Mouse (Mus musculus): ENCODE measurements around the gene Agap1. TPM values are rescaled to one million over a fixed set of nuclear protein-coding genes. Genes with fewer than 3 reads are reported as not detected.

Agap1 gene
- polyA plus RNA-seq, 1 experiment = 31.6 TPM

GRCm38 (mm10) chr1:89689544-89690212 lies 235.1 kb downstream of the Agap1 start:
- H3K27me3 ChIP-seq (replicated peaks; ENCODE audit: control insufficient read depth, insufficient read depth, low read length) = no peaks in the 10 kb centered on the region
- TF ChIP-seq CTCF (conservative IDR thresholded peaks at IDR 0.05; ENCODE audit: insufficient read depth, insufficient read length, low read depth, low read length) = no peak
- no peak for TF ChIP-seq POLR2A (IDR thresholded peaks at IDR 0.05; ENCODE audit: low read depth, low read length)
- no peak overlapping the region for H3K4me3 ChIP-seq (ENCODE audit: insufficient read depth, low read depth, low read length)
- no peak overlapping the region for H3K27ac ChIP-seq (ENCODE audit: insufficient read depth, low read depth, low read length)
- no peak for DNase-seq
- WGBS = 90% methylated on average over 22 of the region's 22 CpGs
- no peaks in the 10 kb centered on the region for H3K4me1 ChIP-seq (ENCODE audit: control insufficient read depth, insufficient read depth, low read length)
- no peaks in the 10 kb centered on the region for H3K36me3 ChIP-seq (ENCODE audit: control insufficient read depth, insufficient read depth, low read length)

DNA sequence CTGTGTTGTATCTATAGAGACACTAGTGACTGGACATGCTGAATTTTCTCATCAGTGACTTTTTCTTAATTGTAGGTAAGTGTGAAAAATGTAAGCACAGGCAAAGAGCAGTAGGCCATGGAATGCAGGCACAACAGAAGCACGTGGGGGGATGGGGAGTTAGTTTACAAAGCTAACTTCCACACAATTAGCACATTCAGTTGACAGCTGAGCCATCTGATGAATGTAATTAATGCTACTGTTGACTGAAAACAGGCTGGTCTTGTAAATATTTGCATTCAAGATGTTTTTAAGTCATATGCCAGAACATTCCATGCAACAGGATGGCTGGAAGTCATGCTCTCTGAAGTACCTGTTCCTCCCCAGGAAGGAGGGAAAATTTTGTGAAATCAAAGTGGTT lies 236.5 kb downstream of the Agap1 start:
- 54% methylated on average over 1 of the region's 1 CpGs for WGBS
- Histone ChIP-seq H3K4me1 (ENCODE audit: control insufficient read depth, insufficient read depth, low read length) (no peaks in the 10 kb centered on the region), H3K27me3 (replicated peaks; ENCODE audit: control insufficient read depth, insufficient read depth, low read length) (no peaks in the 10 kb centered on the region), H3K4me3 (ENCODE audit: insufficient read depth, low read depth, low read length) (no peak overlapping the region), H3K36me3 (ENCODE audit: control insufficient read depth, insufficient read depth, low read length) (no peaks in the 10 kb centered on the region), H3K27ac (ENCODE audit: insufficient read depth, low read depth, low read length) (no peak overlapping the region)
- no peak for TF ChIP-seq CTCF (conservative IDR thresholded peaks at IDR 0.05; ENCODE audit: insufficient read depth, insufficient read length, low read depth, low read length)
- TF ChIP-seq POLR2A (IDR thresholded peaks at IDR 0.05; ENCODE audit: low read depth, low read length) = no peak
- no peak for DNase-seq

- TF ChIP-seq CTCF (conservative IDR thresholded peaks at IDR 0.05; ENCODE audit: insufficient read depth, insufficient read length, low read depth, low read length) (no peak), POLR2A (IDR thresholded peaks at IDR 0.05; ENCODE audit: low read depth, low read length) (no peak)
- 93% methylated on average over 12 of the region's 12 CpGs for WGBS
- H3K4me3 ChIP-seq (ENCODE audit: insufficient read depth, low read depth, low read length) = no peak overlapping the region
- no peaks in the 10 kb centered on the region for H3K36me3 ChIP-seq (ENCODE audit: control insufficient read depth, insufficient read depth, low read length)
- no peaks in the 10 kb centered on the region for H3K4me1 ChIP-seq (ENCODE audit: control insufficient read depth, insufficient read depth, low read length)
- no peaks in the 10 kb centered on the region for H3K27me3 ChIP-seq (replicated peaks; ENCODE audit: control insufficient read depth, insufficient read depth, low read length)
- DNase-seq = no peak
- H3K27ac ChIP-seq (ENCODE audit: insufficient read depth, low read depth, low read length) = no peak overlapping the region
Measured at GRCm38 (mm10) chr1:89692420-89692819, 237.8 kb downstream of the Agap1 start.

GRCm38 (mm10) chr1:89694916-89695315 lies 240.3 kb downstream of the Agap1 start:
- 86% methylated on average over 5 of the region's 5 CpGs for WGBS
- H3K36me3 ChIP-seq (ENCODE audit: control insufficient read depth, insufficient read depth, low read length) = no peaks in the 10 kb centered on the region

GRCm38 (mm10) chr1:89697241-89697640 lies 242.6 kb downstream of the Agap1 start:
- no peak overlapping the region for H3K4me3 ChIP-seq (ENCODE audit: insufficient read depth, low read depth, low read length)
- H3K36me3 ChIP-seq (ENCODE audit: control insufficient read depth, insufficient read depth, low read length) = no peaks in the 10 kb centered on the region
- no peaks in the 10 kb centered on the region for H3K27me3 ChIP-seq (replicated peaks; ENCODE audit: control insufficient read depth, insufficient read depth, low read length)
- 83% methylated on average over 2 of the region's 2 CpGs for WGBS
- H3K4me1 ChIP-seq (ENCODE audit: control insufficient read depth, insufficient read depth, low read length) = no peaks in the 10 kb centered on the region
- TF ChIP-seq POLR2A (IDR thresholded peaks at IDR 0.05; ENCODE audit: low read depth, low read length) = no peak
- no peak for TF ChIP-seq CTCF (conservative IDR thresholded peaks at IDR 0.05; ENCODE audit: insufficient read depth, insufficient read length, low read depth, low read length)
- DNase-seq = no peak
- H3K27ac ChIP-seq (ENCODE audit: insufficient read depth, low read depth, low read length) = no peak overlapping the region

More at GRCm38 (mm10) chr1:89694916-89695315, 240.3 kb downstream of the Agap1 start:
- TF ChIP-seq CTCF (conservative IDR thresholded peaks at IDR 0.05; ENCODE audit: insufficient read depth, insufficient read length, low read depth, low read length) (no peak), POLR2A (IDR thresholded peaks at IDR 0.05; ENCODE audit: low read depth, low read length) (no peak)
- no peak overlapping the region for H3K4me3 ChIP-seq (ENCODE audit: insufficient read depth, low read depth, low read length)
- H3K4me1 ChIP-seq (ENCODE audit: control insufficient read depth, insufficient read depth, low read length) = no peaks in the 10 kb centered on the region
- no peak for DNase-seq
- no peak overlapping the region for H3K27ac ChIP-seq (ENCODE audit: insufficient read depth, low read depth, low read length)
- H3K27me3 ChIP-seq (replicated peaks; ENCODE audit: control insufficient read depth, insufficient read depth, low read length) = no peaks in the 10 kb centered on the region

DNA sequence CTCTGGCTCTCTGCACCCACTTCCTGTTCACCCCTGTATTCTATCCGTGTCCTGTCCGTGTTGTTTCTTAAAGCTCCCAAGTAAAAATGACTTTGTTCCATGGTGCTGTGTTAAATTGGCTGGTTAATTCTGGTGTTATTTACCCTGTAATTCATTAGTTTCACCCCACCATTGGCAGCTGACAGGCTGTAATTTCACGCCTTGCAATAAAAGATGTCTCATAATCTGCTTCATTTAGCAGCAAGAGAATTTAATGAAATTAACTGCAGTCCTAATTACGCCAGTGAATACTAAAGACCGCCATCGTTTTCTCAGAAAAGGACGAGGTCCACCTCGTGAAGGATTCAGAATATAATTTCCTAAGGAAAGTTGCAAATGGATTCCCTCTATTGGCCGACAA lies 245.6 kb downstream of the Agap1 start:
- Histone ChIP-seq H3K36me3 (ENCODE audit: control insufficient read depth, insufficient read depth, low read length) (no peaks in the 10 kb centered on the region), H3K4me3 (ENCODE audit: insufficient read depth, low read depth, low read length) (no peak overlapping the region), H3K27ac (ENCODE audit: insufficient read depth, low read depth, low read length) (no peak overlapping the region), H3K4me1 (ENCODE audit: control insufficient read depth, insufficient read depth, low read length) (peaks cover 2% of the 10 kb centered on the region; the same call in 1 of the 2 replicates), H3K27me3 (replicated peaks; ENCODE audit: control insufficient read depth, insufficient read depth, low read length) (no peaks in the 10 kb centered on the region)
- DNase-seq = no peak
- TF ChIP-seq POLR2A (IDR thresholded peaks at IDR 0.05; ENCODE audit: low read depth, low read length) (no peak), CTCF (conservative IDR thresholded peaks at IDR 0.05; ENCODE audit: insufficient read depth, insufficient read length, low read depth, low read length) (no peak)
- WGBS = 77% methylated on average over 9 of the region's 9 CpGs

DNA sequence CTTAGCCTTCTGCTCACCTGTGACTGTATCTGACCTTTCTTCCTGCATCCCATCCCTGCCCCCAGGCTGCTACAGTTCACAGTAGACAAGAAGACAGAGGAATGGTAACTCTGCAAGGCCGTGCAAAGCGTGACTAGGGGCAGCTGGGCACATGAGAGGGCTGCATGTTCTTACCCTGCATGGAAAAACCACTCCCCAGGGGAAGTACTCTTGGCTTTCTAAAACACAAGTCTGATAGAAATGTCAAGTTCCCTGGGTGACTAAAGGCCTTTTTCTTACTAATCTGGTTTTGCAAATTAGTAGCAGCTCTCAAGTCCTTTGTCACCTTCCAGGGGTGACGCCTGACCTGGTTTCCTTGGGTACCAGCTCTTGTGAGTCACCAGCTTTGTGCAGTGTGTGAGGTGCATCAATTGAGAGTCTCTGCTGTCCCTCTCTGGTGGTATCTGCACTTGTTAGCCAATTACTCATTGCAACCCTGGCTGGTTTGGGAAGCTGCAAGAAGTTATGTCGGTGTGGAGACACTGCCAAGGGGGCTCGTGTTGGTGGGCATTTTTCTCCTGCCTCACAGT lies 246.6 kb downstream of the Agap1 start:
- H3K36me3 ChIP-seq (ENCODE audit: control insufficient read depth, insufficient read depth, low read length) = no peaks in the 10 kb centered on the region
- WGBS = 94% methylated on average over 5 of the region's 5 CpGs
- H3K27me3 ChIP-seq (replicated peaks; ENCODE audit: control insufficient read depth, insufficient read depth, low read length) = no peaks in the 10 kb centered on the region
- peaks cover 2% of the 10 kb centered on the region; the same call in 1 of the 2 replicates for H3K4me1 ChIP-seq (ENCODE audit: control insufficient read depth, insufficient read depth, low read length)
- no peak overlapping the region for H3K27ac ChIP-seq (ENCODE audit: insufficient read depth, low read depth, low read length)
- DNase-seq = no peak
- no peak for TF ChIP-seq CTCF (conservative IDR thresholded peaks at IDR 0.05; ENCODE audit: insufficient read depth, insufficient read length, low read depth, low read length)
- no peak for TF ChIP-seq POLR2A (IDR thresholded peaks at IDR 0.05; ENCODE audit: low read depth, low read length)
- no peak overlapping the region for H3K4me3 ChIP-seq (ENCODE audit: insufficient read depth, low read depth, low read length)

Data from kidney, adult 2 months (tissue).